Mouse (Mus musculus) thymus, postnatal 14 days (tissue): ENCODE data around the gene Pfas.
A peak's percentile ranks its signal among the peaks of the same experiment; 100 is the strongest.
"Not testable (repeated sequence)": the region's sequence is repeated elsewhere in the genome, so short reads cannot be mapped to it uniquely, and the experiment has no call there.

ENCODE experiments used
- DNase-seq: peaks from one replicate; pipeline ENCODE4 v3.0.0; 2021

The Pfas gene

GRCm38 (mm10) chr11:68967337-68968282 lies 40.6 kb downstream of the Pfas start, which contains the start of gene Slc25a35:
Gene Slc25a35, plus strand, starts transcription at chr11:68968131.
- DNase-seq, result peak; percentile 92

- DNase-seq, result no peak
Measured at GRCm38 (mm10) chr11:68966554-68966953, 41.7 kb downstream of the Pfas start.

DNA sequence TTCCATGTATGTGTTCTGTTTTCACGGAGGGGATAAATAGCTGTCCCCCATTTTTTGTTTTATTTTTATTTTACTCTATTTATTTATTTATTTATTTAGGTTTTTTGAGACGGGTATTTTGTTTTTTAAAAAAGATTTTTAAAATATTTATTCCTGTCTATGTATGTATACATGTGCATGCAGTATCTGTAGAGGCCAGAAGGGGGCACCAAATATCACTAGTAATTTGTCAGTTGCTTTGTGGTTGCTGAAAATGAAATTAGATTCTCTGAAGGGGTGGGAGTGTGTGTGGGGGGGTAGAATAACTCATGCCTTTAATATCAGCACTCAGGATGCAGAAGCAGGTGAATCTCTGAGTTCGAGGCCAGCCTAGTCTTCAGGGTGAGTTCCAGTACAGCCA lies 42.4 kb downstream of the Pfas start:
- DNase-seq, result peak; percentile 78

DNA sequence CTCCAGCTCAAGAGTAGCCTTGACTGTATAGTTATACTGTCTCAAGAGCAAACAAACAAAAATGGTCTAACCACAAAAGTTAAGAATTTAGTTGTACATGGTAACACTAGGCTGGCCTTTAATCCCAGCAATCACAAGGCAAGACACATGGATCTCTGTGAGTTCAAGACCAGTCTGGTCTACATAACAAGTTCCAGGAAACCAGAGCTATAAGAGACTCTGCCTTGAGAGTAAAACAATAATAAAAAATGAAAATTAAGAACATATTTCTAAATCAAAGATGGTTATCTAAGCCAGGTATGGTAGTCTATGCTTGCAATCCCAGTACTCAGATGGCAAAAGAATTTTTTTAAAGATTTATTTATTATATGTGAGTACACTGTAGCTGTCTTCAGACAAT lies 43.2 kb downstream of the Pfas start:
- no peak for DNase-seq

GRCm38 (mm10) chr11:68963405-68963804 lies 44.9 kb downstream of the Pfas start:
- DNase-seq, result no peak

- DNase-seq, result not testable (repeated sequence)
Measured at GRCm38 (mm10) chr11:68962159-68962558, 46.1 kb downstream of the Pfas start.

- no peak for DNase-seq
Measured at GRCm38 (mm10) chr11:68961596-68961995, 46.7 kb downstream of the Pfas start.

- DNase-seq, result no peak
Measured at GRCm38 (mm10) chr11:68957971-68958370, 50.3 kb downstream of the Pfas start.

DNA sequence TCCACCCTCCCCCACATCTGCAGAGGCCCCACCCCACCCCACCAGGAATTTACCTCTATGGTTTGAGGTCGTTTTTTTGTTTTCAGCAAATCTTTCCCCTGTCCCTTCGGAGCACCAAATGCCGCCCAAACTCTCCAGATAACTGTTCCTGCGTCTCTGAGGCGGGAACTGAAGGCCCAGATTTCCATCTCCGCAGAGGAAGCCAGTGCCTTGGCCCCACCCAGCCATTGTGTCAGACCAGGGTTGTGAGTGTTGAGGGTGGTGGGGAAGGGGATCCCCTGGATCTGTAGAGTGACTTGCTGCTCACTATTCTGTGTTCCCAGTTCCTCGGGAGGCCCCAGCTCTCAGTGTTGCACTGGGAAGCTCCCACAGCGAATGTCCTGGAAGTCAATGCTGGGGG lies 51.0 kb downstream of the Pfas start, which contains the start of gene Arhgef15:
Gene Arhgef15 (minus strand): TSS at position 173 of the 400 bp plus-strand sequence.
- no peak for DNase-seq

DNA sequence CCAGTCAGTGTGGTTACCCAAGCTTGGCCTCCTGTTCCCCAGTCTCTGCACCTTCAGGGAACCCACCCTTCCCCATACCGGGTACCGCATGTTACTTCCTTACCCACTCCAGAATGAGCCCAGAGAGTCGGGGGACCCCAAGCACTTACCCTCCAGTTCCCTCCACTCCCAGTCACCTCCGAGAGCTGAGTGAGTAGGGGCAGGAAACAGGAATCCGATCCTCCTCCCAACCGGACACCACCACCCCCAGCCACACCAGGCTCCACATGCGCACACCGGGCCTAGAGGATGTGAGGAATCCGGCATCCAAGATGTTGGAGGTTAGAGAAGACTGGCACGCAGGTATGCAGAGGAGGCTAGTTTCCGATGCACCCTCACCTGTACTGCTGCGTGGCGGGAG lies 51.6 kb downstream of the Pfas start:
- no peak for DNase-seq

DNA sequence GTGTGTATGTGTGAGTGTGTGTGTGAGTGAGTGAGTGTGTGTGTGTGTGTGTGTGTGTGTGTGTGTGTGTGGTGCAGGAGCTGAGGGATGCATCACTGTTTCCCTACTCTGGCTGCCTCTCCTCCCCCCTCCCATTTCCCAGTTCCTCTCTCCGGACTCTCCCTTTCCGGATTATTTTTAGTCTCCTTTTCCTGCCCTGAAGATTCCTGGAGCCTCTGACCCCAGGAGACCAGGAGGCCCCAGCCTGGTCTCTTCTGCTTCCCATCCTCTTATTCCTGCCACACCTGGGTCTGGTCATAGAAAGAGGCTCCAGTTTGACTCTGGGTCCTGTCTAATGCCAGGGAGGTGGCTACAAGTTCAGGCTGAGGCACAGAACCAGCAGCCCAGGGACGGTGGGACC lies 52.2 kb downstream of the Pfas start:
- DNase-seq, result no peak

DNA sequence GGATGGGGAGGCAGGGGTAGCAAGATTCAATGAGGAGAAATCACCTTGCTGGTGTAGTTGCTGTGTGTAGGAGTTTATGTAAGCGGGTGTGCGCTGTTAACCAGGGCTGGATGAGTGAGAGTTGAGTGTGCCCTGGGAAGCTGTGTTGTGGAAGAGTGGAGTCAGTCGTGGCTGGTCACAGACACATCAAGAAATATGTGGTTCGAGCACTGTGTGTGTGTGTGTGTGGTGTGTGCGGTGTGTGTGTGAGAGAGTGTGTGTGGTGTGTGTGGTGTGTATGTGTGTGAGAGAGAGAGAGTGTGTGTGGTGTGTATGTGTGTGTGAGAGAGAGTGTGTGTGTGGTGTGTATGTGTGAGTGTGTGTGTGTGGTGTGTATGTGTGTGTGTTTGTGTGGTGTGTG lies 52.8 kb downstream of the Pfas start:
- no peak for DNase-seq

- no peak for DNase-seq
Measured at GRCm38 (mm10) chr11:68954408-68954807, 53.9 kb downstream of the Pfas start.

DNA sequence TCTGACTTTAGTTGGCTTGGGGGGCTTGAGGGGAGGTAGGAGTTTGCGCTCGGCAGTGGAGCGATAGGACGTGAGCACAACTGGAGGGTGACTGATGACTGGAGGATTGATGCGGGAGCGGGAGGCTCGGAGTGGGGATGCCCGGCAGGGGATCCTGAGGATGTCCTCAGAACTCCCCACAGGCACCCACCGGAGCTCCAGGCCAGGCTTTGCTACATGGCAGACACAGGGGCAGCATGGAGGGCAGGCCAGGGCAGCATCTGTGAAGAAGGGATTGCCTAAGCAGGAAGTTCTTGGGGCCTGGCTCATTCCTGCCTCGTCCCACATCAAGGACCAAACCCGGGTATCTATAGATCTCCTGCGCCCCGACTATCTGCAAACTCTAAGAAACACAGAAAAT lies 54.4 kb downstream of the Pfas start:
- DNase-seq, result no peak

DNA sequence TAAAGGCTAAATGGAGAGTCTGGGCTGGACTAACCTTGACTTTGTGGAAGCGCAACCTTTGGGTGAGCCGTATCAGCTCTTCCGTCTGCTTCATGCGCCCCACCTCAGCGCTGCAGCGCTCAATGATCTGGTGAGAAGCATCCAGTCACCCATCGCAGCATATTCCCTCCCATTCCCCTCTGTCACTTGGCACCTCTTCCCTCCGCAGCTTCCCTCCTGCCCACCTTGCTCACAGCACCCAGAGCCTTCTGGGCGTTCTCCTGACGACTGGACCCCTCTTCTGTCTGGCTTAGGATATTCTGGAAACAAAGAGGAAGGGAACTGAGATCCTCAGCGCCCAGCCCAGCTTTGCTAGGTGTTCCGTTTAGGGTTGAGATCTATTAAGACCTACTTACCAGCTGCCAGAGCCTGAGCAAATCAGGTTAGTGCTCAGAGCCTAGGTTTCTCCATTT lies 60.7 kb downstream of the Pfas start:
- no peak for DNase-seq

GRCm38 (mm10) chr11:68946806-68947440 lies 61.3 kb downstream of the Pfas start:
- DNase-seq, result no peak

DNA sequence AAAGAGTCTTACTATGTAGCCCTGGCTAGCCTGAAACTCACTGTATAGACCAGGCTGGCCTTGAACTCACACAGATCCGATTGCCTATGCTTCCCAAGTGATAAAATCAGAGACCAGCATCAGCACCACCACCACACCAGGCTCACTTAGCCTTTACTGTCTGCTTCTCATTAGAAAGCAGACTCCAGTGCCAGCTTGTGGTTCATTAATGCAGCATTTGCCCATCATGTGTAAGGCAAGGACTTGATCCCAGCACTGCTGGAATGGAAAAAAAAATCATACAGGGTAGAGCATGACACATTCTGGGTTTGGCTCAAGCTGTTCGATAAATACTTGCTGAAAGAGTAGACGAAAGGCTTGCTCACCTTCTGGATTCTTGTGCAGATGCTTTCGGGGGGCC lies 62.3 kb downstream of the Pfas start:
- no peak for DNase-seq

DNA sequence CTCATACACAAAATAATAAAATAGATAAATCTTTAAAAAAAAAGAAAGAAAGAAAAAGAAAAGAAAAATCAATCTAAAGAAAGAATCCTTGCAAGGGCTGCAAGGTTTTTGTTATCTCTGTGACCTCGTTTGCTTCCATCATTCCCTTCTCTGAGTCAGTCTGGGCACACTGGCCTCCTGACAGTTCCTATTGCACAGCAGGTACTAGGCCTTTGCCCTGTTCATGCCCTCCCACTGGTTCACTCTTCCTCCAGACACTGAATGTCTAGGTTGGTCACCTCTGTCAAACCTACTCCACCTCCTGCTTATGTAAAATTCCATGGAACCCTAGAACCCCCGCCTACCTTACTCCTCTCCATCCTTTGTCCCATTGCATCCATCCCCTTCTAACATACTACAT lies 63.0 kb downstream of the Pfas start:
- DNase-seq, result no peak

GRCm38 (mm10) chr11:68942731-68943130 lies 65.5 kb downstream of the Pfas start:
- no peak for DNase-seq

- DNase-seq, result no peak
Measured at GRCm38 (mm10) chr11:68940516-68940915, 67.7 kb downstream of the Pfas start.

- peak; percentile 87 for DNase-seq
Measured at GRCm38 (mm10) chr11:68939451-68940304, 68.6 kb downstream of the Pfas start.

DNA sequence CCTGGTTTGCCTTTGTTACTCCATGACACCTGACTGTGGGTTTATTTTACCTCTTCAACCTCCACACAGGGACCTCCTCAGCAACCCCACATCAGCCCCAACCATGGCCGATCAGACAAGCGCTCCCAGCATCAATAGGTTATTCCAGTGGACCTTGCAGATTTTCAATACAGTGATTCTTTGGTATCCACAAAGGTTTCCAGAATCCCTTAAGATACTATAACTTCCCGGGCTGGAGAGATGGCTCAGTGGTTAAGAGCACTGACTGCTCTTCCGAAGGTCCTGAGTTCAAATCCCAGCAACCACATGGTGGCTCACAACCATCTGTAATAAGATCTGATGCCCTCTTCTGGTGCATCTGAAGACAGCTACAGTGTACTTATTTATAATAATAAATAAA lies 71.3 kb downstream of the Pfas start:
- not testable (repeated sequence) for DNase-seq
